Mouse (Mus musculus) common myeloid progenitor, adult 5-6 weeks (primary cell): ENCODE results near the gene Mucl3. TPM values are rescaled to one million over a fixed set of nuclear protein-coding genes. Genes with fewer than 3 reads are reported as not detected.

ENCODE experiments used
- ATAC-seq: replicated peaks from 2 replicates; pipeline ENCODE4 v1.8.0; 2016; ENCODE audit warnings: low read depth, mild to moderate bottlenecking, moderate TSS enrichment, inconsistent platforms; ENCODE audit not compliant: poor library complexity, severe bottlenecking
- total RNA-seq: library from RNA; stranded (forward); fragments of 200-1000, 187-1606 nt; gene quantifications from 2 replicates; pipeline ENCODE4 v1.2.3, GENCODE M21; 2017

The Mucl3 gene
- total RNA-seq, 1 experiment from 2014 or later: not detected

DNA sequence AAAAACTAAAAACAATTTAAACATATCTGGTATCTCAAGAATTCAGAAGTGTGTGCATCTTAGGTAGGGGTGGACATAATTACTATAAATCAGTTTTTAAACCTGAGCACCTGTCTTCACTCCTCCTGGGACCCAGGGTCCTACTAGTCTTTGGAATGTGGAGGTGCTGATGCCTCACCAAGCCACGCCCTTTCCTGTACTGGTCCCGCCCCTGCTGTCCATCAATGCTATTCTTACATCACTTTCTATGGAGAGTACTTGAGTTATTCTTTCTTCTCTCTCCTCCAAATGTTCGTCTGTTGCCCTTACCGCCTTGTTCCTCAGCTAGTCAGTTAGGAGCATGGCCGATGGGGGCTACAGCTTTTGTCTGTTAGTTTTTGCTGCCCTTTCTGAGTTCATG is 7.1 kb downstream of the Mucl3 start:
- no peak for ATAC-seq

GRCm38 (mm10) chr17:35635699-35636111 is 7.8 kb downstream of the Mucl3 start:
- peak; percentile 79 for ATAC-seq

DNA sequence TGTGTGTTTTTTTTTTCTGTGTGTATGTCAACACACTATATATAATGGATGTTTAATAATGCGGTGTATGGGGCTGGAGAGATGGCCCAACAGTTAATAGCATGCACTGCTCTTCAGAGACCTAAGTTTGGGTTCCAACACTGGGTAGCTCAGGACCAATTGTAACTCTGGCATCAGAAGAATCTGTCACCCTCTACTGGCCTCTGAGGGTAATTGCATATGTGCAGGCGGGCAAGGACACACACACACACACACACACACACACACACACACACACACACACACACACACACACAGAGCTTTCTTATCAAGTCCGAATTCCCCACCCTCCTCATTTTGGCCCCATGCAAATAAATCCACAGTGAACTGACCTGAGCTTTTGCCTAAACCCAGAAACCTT is 8.3 kb downstream of the Mucl3 start:
- no peak for ATAC-seq

DNA sequence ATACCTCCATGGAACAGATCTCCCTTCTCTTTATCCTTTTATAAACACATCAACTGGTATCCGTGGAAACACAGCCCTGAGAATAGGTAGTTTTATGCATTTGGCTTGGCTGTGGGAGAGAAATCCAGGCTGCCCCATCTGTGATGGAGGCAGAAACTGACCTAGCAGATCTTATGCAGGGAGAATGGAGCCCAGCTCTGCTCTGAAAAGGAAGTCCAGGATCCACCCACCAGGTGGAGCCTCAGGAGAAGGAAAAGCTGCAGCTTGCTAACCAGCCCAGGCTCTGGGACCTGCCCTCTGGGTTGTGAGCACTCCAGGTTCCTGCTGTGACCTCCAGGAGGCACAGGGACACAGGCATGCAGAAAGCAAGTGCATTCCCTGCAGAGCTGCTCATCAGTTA is 9.5 kb downstream of the Mucl3 start:
- ATAC-seq: no peak

GRCm38 (mm10) chr17:35626537-35626936 is 17.0 kb downstream of the Mucl3 start, which contains the start of gene Gm9573:
Gm9573 (minus strand) TSS chr17:35626637.
- ATAC-seq: no peak

DNA sequence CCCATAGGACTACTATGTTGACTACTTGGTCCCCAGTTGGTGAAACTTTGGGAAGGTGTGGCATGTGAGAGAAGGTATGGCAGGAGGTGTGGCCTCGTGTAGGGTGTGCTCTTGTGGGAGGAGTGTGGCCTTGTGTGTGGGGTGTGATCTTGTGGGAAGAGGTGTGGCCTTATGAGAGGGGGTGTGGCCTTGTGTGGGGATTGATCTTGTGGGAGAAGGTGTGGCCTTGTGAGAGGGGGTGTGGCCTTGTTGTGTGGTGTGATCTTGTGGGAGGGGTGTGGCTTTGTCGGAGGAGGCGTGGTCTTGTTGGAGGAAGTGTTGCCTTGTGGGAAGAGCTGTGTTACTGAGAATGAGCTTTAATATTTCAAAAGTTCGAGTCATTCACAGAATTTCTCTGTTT is 26.4 kb downstream of the Mucl3 start:
- 0 out of 2 replicates have a peak, but pooled peaks have one; percentile 25 for ATAC-seq

- ATAC-seq: no peak
These were observed 41.6 kb downstream of the Mucl3 start for GRCm38 (mm10) chr17:35601736-35602354.

DNA sequence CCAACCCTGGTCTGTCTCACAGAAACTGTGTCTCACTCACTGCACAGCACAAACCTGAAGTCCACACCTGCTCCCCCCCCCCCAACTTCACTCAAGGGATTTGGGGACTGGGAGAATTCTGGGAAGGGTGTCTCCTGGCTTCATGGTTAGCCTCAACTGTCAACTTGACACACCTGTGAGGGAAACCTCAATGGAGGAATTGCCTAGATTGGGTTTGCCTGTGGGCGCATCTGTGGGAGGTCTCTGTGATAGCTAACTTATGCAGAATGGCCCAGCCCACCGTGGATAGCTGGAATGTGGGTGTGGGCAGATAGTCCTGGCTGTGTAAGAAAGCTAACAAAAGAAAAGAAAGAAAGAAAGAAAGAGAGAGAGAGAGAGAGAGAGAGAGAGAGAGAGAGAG is 42.2 kb downstream of the Mucl3 start, which contains the start of gene Sfta2:
TSS of gene Sfta2 (plus strand) at position 301 of the 400 bp plus-strand sequence.
- no peak for ATAC-seq

- no peak for ATAC-seq
These were observed 46.1 kb downstream of the Mucl3 start for GRCm38 (mm10) chr17:35597399-35597798.

DNA sequence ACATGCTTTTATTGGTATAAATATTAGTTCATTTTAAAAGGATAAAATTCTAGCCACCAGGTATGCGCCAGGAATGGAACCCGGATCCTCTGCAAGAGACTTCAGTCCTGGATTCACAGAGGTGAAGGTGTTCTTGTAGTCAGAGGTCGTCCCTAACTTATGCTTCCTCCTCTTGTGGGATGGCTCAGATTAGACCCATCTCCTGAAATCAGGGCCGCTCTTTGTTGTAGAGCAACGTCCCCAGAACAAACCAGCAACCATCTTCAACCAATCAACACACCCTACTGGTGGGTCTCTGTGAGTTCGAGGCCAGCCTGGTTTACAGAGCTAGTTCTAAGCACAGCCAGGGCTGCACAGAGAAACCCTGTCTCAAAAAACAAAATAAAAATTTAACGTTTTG is 49.0 kb downstream of the Mucl3 start:
- ATAC-seq: no peak

DNA sequence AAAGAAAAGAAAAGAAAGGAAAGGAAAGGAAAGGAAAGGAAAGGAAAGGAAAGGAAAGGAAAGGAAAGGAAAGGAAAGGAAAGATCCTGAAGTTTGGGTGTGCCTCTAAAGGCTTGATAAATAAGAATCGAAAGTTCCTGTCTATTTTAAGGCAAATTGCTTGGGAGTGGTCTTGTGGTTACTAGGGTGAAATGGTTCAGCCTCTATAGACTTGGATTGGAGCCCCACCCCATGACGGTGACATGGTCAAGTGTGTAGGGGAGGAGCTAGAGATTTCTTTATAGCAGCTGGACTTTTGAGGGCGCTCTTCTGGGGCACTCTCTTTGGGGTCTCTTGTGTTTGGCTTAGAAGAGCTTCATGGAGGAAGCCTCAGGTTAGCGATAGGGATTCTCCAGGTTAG is 49.7 kb downstream of the Mucl3 start:
- no peak for ATAC-seq

- no peak for ATAC-seq
These were observed 51.4 kb downstream of the Mucl3 start for GRCm38 (mm10) chr17:35592131-35592530.

DNA sequence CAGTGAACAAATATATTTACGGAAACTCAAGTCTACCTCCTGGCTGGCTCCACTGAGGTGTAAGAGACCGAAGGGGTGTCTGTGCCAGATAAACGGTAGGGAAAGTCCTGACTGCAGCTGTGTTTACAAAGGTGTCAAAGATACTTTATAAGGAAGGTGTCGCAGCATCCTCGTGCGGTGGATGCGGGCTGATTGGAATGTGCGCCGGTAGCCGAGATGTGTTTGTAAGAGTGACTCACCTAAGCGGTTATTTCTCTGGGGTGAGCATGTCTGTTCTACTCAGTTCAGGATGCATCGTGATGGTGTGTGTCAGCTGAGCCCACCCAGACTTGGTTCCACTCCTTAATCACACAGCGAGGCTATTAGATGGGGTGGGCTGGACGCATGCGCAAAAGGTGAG is 51.8 kb downstream of the Mucl3 start:
- ATAC-seq: no peak

DNA sequence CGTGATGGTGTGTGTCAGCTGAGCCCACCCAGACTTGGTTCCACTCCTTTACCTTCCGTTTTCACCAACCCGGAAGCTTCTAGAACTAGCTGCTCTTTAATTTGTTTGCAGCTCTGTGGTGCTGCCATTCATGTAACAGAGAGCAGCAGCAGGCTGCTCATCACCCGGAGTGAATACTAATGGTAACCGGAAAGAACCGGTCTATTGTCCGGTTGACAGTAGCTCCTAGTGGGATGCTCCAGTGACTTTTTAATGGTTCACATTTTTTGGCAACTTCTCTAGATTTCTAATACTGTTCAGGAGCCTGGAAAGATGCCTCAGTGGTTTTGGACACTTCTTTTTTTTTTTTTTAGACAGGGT is 52.3 kb downstream of the Mucl3 start:
- no peak for ATAC-seq

GRCm38 (mm10) chr17:35590410-35591218 is 52.9 kb downstream of the Mucl3 start:
- peak; percentile 84 for ATAC-seq

- ATAC-seq: no peak
These were observed 55.1 kb downstream of the Mucl3 start for GRCm38 (mm10) chr17:35588387-35588786.

DNA sequence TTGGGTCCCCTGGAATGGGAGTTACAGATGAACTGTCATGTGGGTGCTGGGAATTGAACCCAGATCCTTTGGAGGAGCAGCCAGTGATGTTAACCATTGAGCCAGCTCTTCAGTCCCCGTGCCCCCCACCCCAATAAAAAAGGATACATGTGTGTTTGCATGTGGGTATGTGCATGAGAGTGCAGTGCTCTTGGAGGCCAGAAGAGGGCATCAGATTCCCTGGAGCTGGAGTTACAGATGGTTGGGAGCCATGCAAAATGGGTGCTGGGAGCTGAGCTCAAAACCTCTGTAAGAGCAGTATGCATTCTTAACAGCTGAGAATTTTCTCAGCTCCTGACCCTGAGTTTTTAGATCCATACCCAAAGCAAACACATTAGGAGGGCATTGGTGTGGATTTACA is 56.2 kb downstream of the Mucl3 start:
- no peak for ATAC-seq

Other genes with a start within 250 kb of the Mucl3 start
- gene H2-Q6, start 218.8 kb downstream of the Mucl3 start, total RNA-seq: 78.6 and 82.7 TPM in 2 replicates
- 68.1 and 79.8 TPM in 2 replicates for gene H2-Q7, start 204.5 kb downstream of the Mucl3 start, total RNA-seq
- gene H2-Q10, start 173.6 kb downstream of the Mucl3 start, total RNA-seq: 0.37 TPM in 1 of 2 replicates, not detected in the other
- not detected in 2 replicates for gene Pou5f1, start 137.7 kb downstream of the Mucl3 start, total RNA-seq
- gene Tcf19, start 126.9 kb downstream of the Mucl3 start, total RNA-seq: 10.5 and 10.9 TPM in 2 replicates
- 9.5 and 11.2 TPM in 2 replicates for gene Cchcr1, start 126.6 kb downstream of the Mucl3 start, total RNA-seq
- gene Psors1c2, start 110.5 kb downstream of the Mucl3 start, total RNA-seq: not detected in 2 replicates
- gene Cdsn, start 91.6 kb downstream of the Mucl3 start, total RNA-seq: not detected in 2 replicates
- not detected in 2 replicates for gene 2300002M23Rik, start 76.2 kb downstream of the Mucl3 start, total RNA-seq
- not detected in 2 replicates for gene Sfta2, start 42.1 kb downstream of the Mucl3 start, total RNA-seq
- not detected in 2 replicates for gene Gm9573, start 17.1 kb downstream of the Mucl3 start, total RNA-seq
- gene Vars2, start 23.9 kb upstream of the Mucl3 start, total RNA-seq: 13.2 and 44.4 TPM in 2 replicates
- gene Gtf2h4, start 30.0 kb upstream of the Mucl3 start, total RNA-seq: 16.5 and 23.3 TPM in 2 replicates
- gene Ddr1, start 60.9 kb upstream of the Mucl3 start, total RNA-seq: not detected in 2 replicates
- 66.9 and 67.4 TPM in 2 replicates for gene Ier3, start 178.0 kb upstream of the Mucl3 start, total RNA-seq
- gene Flot1, start 179.5 kb upstream of the Mucl3 start, total RNA-seq: 62.8 and 68.5 TPM in 2 replicates
- 922 and 1,068 TPM in 2 replicates for gene Tubb5, start 194.6 kb upstream of the Mucl3 start, total RNA-seq
- gene Mdc1, start 197.8 kb upstream of the Mucl3 start, total RNA-seq: 27.0 and 39.0 TPM in 2 replicates
- gene Nrm, start 217.6 kb upstream of the Mucl3 start, total RNA-seq: 55.1 and 58.3 TPM in 2 replicates
- 11.3 and 24.0 TPM in 2 replicates for gene Ppp1r18, start 221.9 kb upstream of the Mucl3 start, total RNA-seq
- 42.3 and 52.4 TPM in 2 replicates for gene Dhx16, start 236.1 kb upstream of the Mucl3 start, total RNA-seq